Mouse (Mus musculus): ENCODE measurements at regions not wholly inside any gene's neighbourhood (a gene's known extent, or its start where the extent isn't known, plus 50 kb on each side); places are given as distances from the start of the nearest gene placed in this dataset.
"Not testable (repeated sequence)": the region's sequence is repeated elsewhere in the genome, so short reads cannot be mapped to it uniquely, and the experiment has no call there.

DNA sequence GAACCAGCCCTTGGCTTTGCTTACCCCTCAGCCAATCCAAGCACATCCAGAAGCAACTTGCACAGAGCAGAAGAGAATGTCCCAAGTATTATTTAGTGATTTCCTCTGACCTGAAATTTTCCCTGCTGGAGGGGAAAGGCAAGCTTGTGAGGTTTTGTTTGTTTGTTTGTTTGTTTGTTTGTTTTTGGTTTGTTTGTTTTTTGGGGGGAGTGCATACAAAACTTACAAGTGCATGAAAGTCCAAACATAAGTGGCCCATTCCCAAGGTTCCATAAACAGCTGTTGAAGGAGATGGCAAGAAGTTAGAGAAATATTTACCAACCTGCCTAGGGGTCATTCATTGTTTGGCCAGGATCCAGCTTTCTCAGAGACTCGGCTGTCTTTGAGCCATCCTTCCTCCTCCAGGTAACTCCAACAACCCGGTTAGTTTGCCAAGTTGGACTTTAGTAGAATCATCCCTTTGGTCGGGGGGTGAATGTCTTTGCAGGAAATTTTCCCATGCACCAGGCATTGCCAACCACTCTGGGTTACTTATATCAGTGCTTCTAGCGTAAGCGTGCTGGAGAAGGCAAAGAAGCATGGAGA, 175.3 kb downstream of the Ifng start:
- no peaks in the 10 kb centered on the region for H3K36me3 ChIP-seq
- no peak overlapping the region for H3K27ac ChIP-seq
- no peaks in the 10 kb centered on the region for H3K4me1 ChIP-seq
- 93% methylated on average over 5 of the region's 5 CpGs for WGBS
- ATAC-seq (ENCODE audit: insufficient number of reproducible peaks, insufficient read depth, low FRiP score, low TSS enrichment, low read depth), result no peak
- no peaks in the 10 kb centered on the region for H3K27me3 ChIP-seq
- H3K9me3 ChIP-seq, result no peaks in the 10 kb centered on the region
- no peak overlapping the region for H3K4me3 ChIP-seq
- no peak overlapping the region for H3K4me2 ChIP-seq
- H3K9ac ChIP-seq, result no peak overlapping the region

GRCm38 (mm10) chr10:118617291-118618044, 176.6 kb downstream of the Ifng start:
- no peaks in the 10 kb centered on the region for H3K27me3 ChIP-seq
- H3K4me2 ChIP-seq, result no peak overlapping the region
- no peak overlapping the region for H3K4me3 ChIP-seq
- ATAC-seq (ENCODE audit: insufficient number of reproducible peaks, insufficient read depth, low FRiP score, low TSS enrichment, low read depth), result no peak
- H3K9me3 ChIP-seq, result no peaks in the 10 kb centered on the region
- H3K36me3 ChIP-seq, result no peaks in the 10 kb centered on the region
- no peak overlapping the region for H3K9ac ChIP-seq
- H3K27ac ChIP-seq, result no peak overlapping the region
- no peaks in the 10 kb centered on the region for H3K4me1 ChIP-seq
- WGBS, result 83% methylated on average over 6 of the region's 6 CpGs

DNA sequence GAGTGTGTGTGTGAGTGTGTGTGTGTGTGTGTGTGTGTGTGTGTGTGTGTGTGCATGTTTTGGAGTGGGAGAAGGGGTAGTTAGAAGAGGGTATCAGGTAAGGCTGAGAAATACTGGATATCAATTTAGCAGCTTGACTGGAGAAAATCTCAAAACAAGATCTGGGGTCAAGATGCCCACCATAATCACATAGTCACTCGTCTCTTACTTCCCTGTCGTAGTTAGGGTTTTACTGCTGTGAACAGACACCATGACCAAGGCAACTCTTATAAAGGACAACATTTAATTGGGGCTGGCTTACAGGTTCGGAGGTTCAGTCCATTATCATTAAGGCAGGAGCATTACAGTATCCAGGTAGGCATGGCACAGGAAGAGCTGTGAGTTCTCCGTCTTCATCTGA, 177.4 kb downstream of the Ifng start:
- H3K9ac ChIP-seq; H3K9me3 ChIP-seq; ATAC-seq (ENCODE audit: insufficient number of reproducible peaks, insufficient read depth, low FRiP score, low TSS enrichment, low read depth); H3K27me3 ChIP-seq; H3K4me3 ChIP-seq; H3K36me3 ChIP-seq; H3K4me2 ChIP-seq; H3K27ac ChIP-seq; H3K4me1 ChIP-seq: not testable (repeated sequence)
- 93% methylated on average over 4 of the region's 4 CpGs for WGBS

GRCm38 (mm10) chr10:118618766-118619600, 178.1 kb downstream of the Ifng start:
- H3K36me3 ChIP-seq, result no peaks in the 10 kb centered on the region
- H3K27me3 ChIP-seq, result no peaks in the 10 kb centered on the region
- H3K4me3 ChIP-seq, result no peak overlapping the region
- no peaks in the 10 kb centered on the region for H3K9me3 ChIP-seq
- H3K4me2 ChIP-seq, result no peak overlapping the region
- no peak for ATAC-seq (ENCODE audit: insufficient number of reproducible peaks, insufficient read depth, low FRiP score, low TSS enrichment, low read depth)
- WGBS, result 91% methylated on average over 10 of the region's 10 CpGs
- no peak overlapping the region for H3K27ac ChIP-seq
- no peaks in the 10 kb centered on the region for H3K4me1 ChIP-seq
- no peak overlapping the region for H3K9ac ChIP-seq

DNA sequence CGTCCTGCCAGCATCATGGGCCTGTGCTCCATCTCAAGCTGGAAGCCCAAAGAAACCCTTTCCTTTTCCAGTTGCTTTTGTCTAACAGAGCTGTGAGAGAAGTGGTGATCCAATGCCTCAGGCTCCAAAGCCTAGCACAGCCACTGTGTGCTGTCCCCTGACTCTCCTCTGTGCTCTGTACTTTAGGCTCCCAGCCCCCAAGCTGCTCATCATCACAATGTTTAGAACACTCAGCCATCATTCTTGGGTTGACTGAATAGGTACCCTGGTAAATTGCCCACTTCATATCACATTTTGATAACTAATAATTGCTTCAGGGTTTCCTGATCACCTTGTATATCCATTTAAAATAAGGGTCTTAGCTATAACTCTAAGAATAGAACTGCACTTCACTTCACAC, 178.8 kb downstream of the Ifng start:
- Histone ChIP-seq H3K9me3 (no peaks in the 10 kb centered on the region), H3K27me3 (no peaks in the 10 kb centered on the region), H3K9ac (no peak overlapping the region), H3K36me3 (no peaks in the 10 kb centered on the region), H3K4me1 (no peaks in the 10 kb centered on the region), H3K27ac (no peak overlapping the region), H3K4me3 (no peak overlapping the region), H3K4me2 (no peak overlapping the region)
- ATAC-seq (ENCODE audit: insufficient number of reproducible peaks, insufficient read depth, low FRiP score, low TSS enrichment, low read depth), result no peak
- WGBS, result 65% methylated on average over 1 of the region's 1 CpGs

DNA sequence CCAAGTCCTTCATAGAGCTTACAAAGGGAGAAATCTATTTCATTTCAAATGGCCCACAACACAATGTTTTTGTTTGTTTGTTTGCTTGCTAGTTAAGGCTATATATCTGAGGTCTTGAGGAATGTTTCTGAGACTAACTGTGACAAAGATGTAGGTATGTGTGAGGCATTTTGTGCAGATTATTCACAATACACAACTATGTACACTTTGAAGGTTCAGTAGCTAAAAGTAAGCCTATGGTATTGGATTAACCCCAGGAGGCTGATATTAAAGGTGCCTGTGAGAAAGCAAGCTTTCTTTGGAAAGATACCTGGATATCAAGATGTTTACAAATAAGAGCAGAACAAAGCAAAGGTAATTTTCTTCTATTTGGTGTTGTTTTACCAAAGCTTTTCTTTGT, 179.8 kb downstream of the Ifng start:
- Histone ChIP-seq H3K27me3 (no peaks in the 10 kb centered on the region), H3K36me3 (no peaks in the 10 kb centered on the region), H3K4me1 (no peaks in the 10 kb centered on the region), H3K27ac (no peak overlapping the region), H3K4me2 (no peak overlapping the region), H3K9ac (no peak overlapping the region), H3K4me3 (no peak overlapping the region), H3K9me3 (no peaks in the 10 kb centered on the region)
- no peak for ATAC-seq (ENCODE audit: insufficient number of reproducible peaks, insufficient read depth, low FRiP score, low TSS enrichment, low read depth)

DNA sequence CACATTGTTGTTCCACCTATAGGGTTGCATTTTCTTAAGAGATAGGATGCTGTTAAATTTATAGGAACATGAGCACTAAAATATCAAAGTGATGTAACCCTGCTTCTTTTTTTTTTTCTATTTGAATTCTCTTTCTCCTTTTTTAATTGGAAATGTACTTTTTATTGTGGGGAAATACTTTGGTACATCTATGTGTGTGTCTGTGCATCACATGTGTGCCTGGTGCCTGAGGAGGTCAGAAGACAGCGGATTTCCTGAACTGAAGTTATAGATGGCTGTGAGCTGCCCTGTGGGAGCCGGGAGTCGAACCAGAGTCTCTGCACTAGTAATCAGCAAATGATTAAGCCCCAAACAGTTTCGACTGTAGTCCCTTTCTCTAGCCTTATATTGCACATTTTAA, 180.7 kb downstream of the Ifng start:
- Histone ChIP-seq H3K36me3 (no peaks in the 10 kb centered on the region), H3K4me2 (no peak overlapping the region), H3K27ac (no peak overlapping the region), H3K4me3 (no peak overlapping the region), H3K4me1 (no peaks in the 10 kb centered on the region), H3K27me3 (no peaks in the 10 kb centered on the region), H3K9me3 (no peaks in the 10 kb centered on the region), H3K9ac (no peak overlapping the region)
- no peak for ATAC-seq (ENCODE audit: insufficient number of reproducible peaks, insufficient read depth, low FRiP score, low TSS enrichment, low read depth)
- 87% methylated on average over 4 of the region's 4 CpGs for WGBS

DNA sequence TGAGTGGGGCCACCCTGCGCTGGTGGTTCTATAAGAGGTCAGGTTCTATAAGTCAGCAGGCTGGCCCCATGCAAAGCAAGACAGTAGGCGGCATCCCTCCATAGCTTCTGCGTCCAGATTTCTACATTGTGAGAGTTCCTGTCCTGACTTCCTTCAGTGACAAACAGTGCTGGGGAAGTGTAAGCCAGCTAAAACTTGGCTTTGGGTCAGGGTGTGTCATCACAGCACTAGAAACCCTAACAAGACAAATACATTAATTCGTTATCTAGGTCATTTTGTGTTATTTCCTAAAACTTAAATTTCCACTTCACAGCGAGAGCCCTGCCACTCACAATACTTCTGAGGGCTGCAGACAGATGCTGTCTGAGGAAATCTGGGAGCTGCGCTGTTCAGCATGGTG, 181.3 kb downstream of the Ifng start:
- Histone ChIP-seq H3K27ac (no peak overlapping the region), H3K4me1 (no peaks in the 10 kb centered on the region), H3K4me2 (no peak overlapping the region), H3K9me3 (no peaks in the 10 kb centered on the region), H3K9ac (no peak overlapping the region), H3K36me3 (no peaks in the 10 kb centered on the region), H3K4me3 (no peak overlapping the region), H3K27me3 (no peaks in the 10 kb centered on the region)
- WGBS, result 85% methylated on average over 6 of the region's 6 CpGs
- ATAC-seq (ENCODE audit: insufficient number of reproducible peaks, insufficient read depth, low FRiP score, low TSS enrichment, low read depth), result no peak

DNA sequence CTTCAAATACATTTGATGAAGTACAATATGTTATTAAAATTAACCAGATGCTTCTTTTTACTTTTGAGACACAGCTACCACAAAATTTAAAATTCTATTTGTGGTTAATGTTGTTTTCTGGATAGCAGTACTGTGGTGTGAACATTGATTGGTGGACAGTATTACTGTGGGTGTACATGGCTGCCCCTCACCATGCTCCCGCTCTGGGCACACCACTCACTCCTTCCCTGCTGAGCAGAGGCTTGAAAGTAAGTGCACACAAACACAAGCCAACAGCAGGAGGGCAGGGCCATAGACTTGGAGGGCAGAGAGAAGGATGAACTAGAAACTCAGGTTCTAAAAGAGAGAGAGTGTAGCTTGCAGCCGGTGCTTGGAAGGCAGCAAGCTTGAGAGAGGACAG, 182.1 kb downstream of the Ifng start:
- Histone ChIP-seq H3K27me3 (no peaks in the 10 kb centered on the region), H3K36me3 (no peaks in the 10 kb centered on the region), H3K4me1 (no peaks in the 10 kb centered on the region), H3K27ac (no peak overlapping the region), H3K9ac (no peak overlapping the region), H3K4me2 (no peak overlapping the region), H3K4me3 (no peak overlapping the region), H3K9me3 (no peaks in the 10 kb centered on the region)
- ATAC-seq (ENCODE audit: insufficient number of reproducible peaks, insufficient read depth, low FRiP score, low TSS enrichment, low read depth), result no peak
- WGBS, result 84% methylated on average over 2 of the region's 2 CpGs

DNA sequence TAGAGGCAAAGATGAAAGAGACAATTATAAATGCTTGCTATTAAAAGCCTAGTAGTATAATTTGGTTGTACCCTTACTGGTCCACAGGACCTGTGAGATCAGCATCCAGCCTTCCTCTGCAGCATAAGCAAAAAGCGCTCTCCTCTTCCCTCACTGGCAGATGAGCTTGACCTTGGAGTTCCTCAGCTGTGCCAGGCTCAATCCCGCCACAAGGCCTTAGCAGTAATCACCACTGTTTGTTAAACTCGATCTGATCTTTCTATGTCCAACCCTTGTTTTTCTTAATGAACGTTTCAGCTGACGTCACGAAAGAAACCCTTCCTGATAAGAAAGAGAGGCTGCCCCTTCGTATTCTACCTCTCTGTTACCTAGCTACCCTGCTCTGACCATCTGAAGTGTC, 183.5 kb downstream of the Ifng start:
- H3K9me3 ChIP-seq, result no peaks in the 10 kb centered on the region
- H3K36me3 ChIP-seq, result no peaks in the 10 kb centered on the region
- H3K4me1 ChIP-seq, result no peaks in the 10 kb centered on the region
- no peak overlapping the region for H3K4me3 ChIP-seq
- H3K4me2 ChIP-seq, result no peak overlapping the region
- no peaks in the 10 kb centered on the region for H3K27me3 ChIP-seq
- H3K27ac ChIP-seq, result no peak overlapping the region
- WGBS, result 86% methylated on average over 7 of the region's 7 CpGs
- no peak overlapping the region for H3K9ac ChIP-seq
- no peak for ATAC-seq (ENCODE audit: insufficient number of reproducible peaks, insufficient read depth, low FRiP score, low TSS enrichment, low read depth)

- Histone ChIP-seq H3K9me3 (no peaks in the 10 kb centered on the region), H3K4me1 (no peaks in the 10 kb centered on the region), H3K9ac (no peak overlapping the region), H3K36me3 (no peaks in the 10 kb centered on the region), H3K4me3 (no peak overlapping the region), H3K4me2 (no peak overlapping the region), H3K27ac (no peak overlapping the region), H3K27me3 (no peaks in the 10 kb centered on the region)
- ATAC-seq (ENCODE audit: insufficient number of reproducible peaks, insufficient read depth, low FRiP score, low TSS enrichment, low read depth), result no peak
- WGBS, result 87% methylated on average over 6 of the region's 6 CpGs
These were observed 187.2 kb downstream of the Ifng start for GRCm38 (mm10) chr10:118628000-118628399.
